Mouse (Mus musculus) cortical plate, adult 2 months (tissue): ENCODE results near the gene Plekha6. TPM values are rescaled to one million over a fixed set of nuclear protein-coding genes. Genes with fewer than 3 reads are reported as not detected.

ENCODE experiments used
- H3K27ac ChIP-seq: fragments of 200-500 bp; 2 replicates; pipeline ENCODE4 v1.5.1; 2012; ENCODE audit warnings: low read length, control low read depth, inconsistent platforms; ENCODE audit not compliant: insufficient read depth
- H3K4me1 ChIP-seq: fragments of 200-500 bp; 2 replicates; pipeline ENCODE4 v1.6.1; 2011; ENCODE audit warnings: low read length; ENCODE audit not compliant: control insufficient read depth, insufficient read depth
- H3K4me3 ChIP-seq: fragments of 200-500 bp; 2 replicates; pipeline ENCODE4 v1.5.1; 2011; ENCODE audit warnings: mild to moderate bottlenecking, low read length, control low read depth; ENCODE audit not compliant: insufficient read depth
- CTCF ChIP-seq: fragments of 200-500 bp; IDR thresholded peaks from 2 replicates; pipeline ENCODE4 v1.5.1; 2011; ENCODE audit warnings: mild to moderate bottlenecking, control low read depth, low read length; ENCODE audit not compliant: insufficient read depth; ENCODE audit errors: extremely low read depth
- POLR2A ChIP-seq: fragments of 200-500 bp; IDR thresholded peaks from 2 replicates; pipeline ENCODE4 v1.6.1; 2011; ENCODE audit warnings: mild to moderate bottlenecking, low read length, control low read depth; ENCODE audit not compliant: insufficient read depth; ENCODE audit errors: extremely low read depth
- polyA plus RNA-seq: library from polyadenylated mRNA; depleted of rRNA; stranded (reverse); fragments of >200 nt; gene quantifications from 2 replicates; pipeline ENCODE4 v1.2.3, GENCODE M21; 2012

The Plekha6 gene
- polyA plus RNA-seq, 1 experiment: 83.2 TPM

GRCm38 (mm10) chr1:133276983-133277382 is 113.0 kb downstream of the Plekha6 start:
- no peak overlapping the region for H3K27ac ChIP-seq
- H3K4me1 ChIP-seq: peaks cover 2% of the 10 kb centered on the region; the same call in 1 of the 2 replicates
- no peak for TF ChIP-seq CTCF
- TF ChIP-seq POLR2A: no peak
- H3K4me3 ChIP-seq: no peak overlapping the region

DNA sequence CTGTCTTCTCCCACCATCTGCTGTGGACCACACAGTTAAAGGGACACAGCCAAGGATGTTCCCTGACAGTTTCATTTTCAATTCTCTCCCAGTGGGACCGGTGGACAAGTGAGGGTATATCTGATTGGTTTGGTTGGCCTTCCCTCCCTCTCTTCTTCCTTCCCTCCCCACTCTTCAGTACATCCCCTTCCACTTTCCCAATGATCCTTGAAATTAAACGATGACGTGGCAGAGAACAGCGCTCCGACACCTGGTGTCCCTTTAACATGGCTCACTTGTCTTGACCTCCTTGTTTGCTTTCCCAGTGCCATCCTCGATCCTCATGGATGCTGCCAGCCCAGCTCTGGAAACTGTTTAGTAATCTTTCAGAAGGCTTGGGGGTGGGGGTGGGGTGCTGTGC is 114.5 kb downstream of the Plekha6 start:
- H3K4me3 ChIP-seq: no peak overlapping the region
- no peak for TF ChIP-seq POLR2A
- no peak overlapping the region for H3K27ac ChIP-seq
- peaks cover 2% of the 10 kb centered on the region for H3K4me1 ChIP-seq

DNA sequence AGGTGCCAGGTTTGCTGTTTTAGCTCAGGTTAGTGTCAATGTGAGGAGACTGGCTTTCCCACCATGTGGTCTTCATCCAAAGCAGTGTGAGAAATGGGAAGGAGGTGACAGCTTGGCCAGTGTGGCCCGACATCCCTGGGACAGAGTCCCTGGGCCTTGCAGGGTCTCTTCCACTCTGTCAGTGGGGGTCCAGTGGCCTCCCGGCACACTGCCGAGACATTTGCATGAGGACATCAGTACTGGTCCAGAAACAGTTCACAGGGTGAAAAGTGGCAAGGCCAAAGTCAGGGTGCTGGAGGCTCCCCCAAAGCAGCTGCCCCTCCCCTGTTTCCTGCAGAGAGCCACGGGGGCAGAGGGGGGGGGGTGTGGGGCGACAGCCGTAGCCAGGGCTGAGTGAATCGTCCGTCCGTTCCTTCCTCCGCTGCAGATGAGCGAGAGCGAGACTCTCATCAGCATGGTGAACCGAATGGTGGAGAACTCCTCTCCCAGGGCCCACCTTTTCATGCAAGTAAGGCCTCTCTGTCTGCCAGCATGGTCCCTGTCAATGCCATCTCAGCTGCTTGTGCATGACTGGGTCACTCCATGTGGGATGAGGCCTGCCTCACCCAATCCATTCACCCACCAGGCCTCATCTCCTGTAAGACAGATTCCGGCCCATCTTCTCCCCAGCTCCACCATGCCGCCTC is 115.1 kb downstream of the Plekha6 start:
- TF ChIP-seq POLR2A (no peak), CTCF (no peak)
- no peak overlapping the region for H3K4me3 ChIP-seq
- peak overlapping the region; percentile 24; the same call in 1 of the 2 replicates for H3K27ac ChIP-seq
- peaks cover 2% of the 10 kb centered on the region for H3K4me1 ChIP-seq

GRCm38 (mm10) chr1:133279632-133280093 is 115.7 kb downstream of the Plekha6 start:
- Histone ChIP-seq H3K4me3 (no peak overlapping the region), H3K4me1 (peaks cover 2% of the 10 kb centered on the region), H3K27ac (peak overlapping the region; percentile 24; the same call in 1 of the 2 replicates)
- TF ChIP-seq POLR2A (no peak), CTCF (0 out of 2 replicates have a peak, but pooled peaks have one; percentile 5)

DNA sequence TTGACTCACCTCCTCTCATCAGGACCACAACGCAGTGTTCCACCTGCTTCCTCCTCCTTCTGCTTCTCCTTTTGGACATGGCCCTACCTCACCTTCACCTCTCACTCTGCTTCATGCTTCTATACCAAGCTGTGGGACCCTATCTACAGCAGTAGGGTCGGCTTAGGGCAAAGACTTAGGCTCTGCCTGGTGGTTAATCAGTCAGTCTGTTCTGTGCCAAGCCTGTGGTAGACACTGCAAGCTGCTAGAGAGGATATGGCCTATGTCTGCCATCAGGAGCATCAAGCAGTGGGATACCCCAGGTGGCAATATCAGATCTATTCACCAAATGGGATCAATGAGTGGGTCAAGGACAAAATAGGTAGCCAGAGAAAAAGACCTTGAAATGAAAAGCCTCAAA is 116.5 kb downstream of the Plekha6 start:
- TF ChIP-seq POLR2A: no peak
- TF ChIP-seq CTCF: no peak
- Histone ChIP-seq H3K4me1 (peaks cover 2% of the 10 kb centered on the region), H3K4me3 (no peak overlapping the region), H3K27ac (no peak overlapping the region)

GRCm38 (mm10) chr1:133285907-133286306 is 121.9 kb downstream of the Plekha6 start:
- Histone ChIP-seq H3K4me3 (no peak overlapping the region), H3K27ac (no peak overlapping the region), H3K4me1 (no peaks in the 10 kb centered on the region; the same call in none of the 2 replicates)
- no peak for TF ChIP-seq POLR2A
- no peak for TF ChIP-seq CTCF

DNA sequence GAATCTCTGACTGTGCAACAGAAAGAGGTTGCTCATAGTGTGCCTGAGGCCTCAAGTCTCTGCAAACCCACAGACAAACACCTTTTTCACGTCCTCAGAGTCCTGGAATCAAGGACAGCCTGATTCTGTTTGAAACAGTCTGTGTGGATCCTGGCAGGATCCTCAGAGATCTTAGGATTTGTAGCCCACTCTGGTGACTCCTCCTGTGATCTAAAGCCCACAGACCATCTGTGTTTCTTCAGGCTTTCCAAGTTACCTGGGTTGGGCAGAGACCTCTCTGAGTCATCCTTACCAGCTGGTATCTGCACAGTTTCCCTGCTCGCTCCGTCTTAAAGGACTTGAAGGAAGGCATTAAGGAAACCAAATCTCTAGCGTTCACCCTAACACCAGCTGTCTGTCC is 123.0 kb downstream of the Plekha6 start:
- H3K27ac ChIP-seq: no peak overlapping the region
- TF ChIP-seq CTCF (no peak), POLR2A (no peak)

DNA sequence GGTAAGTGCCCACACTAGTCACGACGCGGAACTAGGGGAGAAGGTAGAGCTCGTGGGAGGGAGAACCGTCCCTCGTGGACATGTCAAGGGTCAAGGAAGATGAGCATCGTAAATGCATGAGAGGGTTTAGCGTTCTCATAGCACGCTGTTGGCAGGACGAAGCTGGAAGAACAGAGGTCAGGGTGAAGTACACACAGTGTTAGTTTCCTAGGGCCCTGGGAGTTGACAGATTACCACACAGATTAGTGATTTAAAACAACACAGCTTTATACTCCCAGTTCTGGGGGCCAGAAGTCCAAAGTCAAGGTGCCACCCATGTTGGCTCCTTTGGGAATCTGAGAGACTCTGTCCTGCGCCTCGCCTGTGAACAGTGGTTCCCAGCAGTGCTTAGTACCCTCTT is 123.9 kb downstream of the Plekha6 start:
- Histone ChIP-seq H3K4me3 (no peak overlapping the region), H3K27ac (no peak overlapping the region), H3K4me1 (no peaks in the 10 kb centered on the region; the same call in none of the 2 replicates)
- TF ChIP-seq POLR2A (no peak), CTCF (no peak)

More for the DNA sequence above, 123.0 kb downstream of the Plekha6 start:
- no peaks in the 10 kb centered on the region; the same call in none of the 2 replicates for H3K4me1 ChIP-seq
- no peak overlapping the region for H3K4me3 ChIP-seq

- no peak for TF ChIP-seq CTCF
- TF ChIP-seq POLR2A: no peak
- Histone ChIP-seq H3K4me1 (no peaks in the 10 kb centered on the region), H3K4me3 (no peak overlapping the region), H3K27ac (no peak overlapping the region)
These were observed 127.9 kb downstream of the Plekha6 start for GRCm38 (mm10) chr1:133291888-133292287.

DNA sequence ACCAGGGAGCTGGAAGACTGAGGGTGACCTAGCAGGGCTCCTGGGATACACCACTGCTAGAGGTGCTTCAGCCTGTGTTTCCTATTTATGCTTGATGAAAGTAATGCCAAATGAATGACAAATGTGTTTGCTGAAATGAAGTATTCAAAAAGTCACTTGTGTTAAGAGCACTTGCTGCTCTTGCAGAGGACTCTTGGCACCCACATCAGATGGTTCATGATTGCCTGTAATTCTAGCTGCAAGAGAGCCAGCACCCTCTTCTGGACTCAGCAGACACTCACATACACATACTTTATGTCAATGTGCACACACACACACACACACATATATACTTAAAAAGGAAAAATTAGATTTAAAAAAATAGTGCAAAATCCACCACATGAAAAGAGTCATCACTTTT is 128.6 kb downstream of the Plekha6 start:
- TF ChIP-seq CTCF (0 out of 2 replicates have a peak, but pooled peaks have one; percentile 8), POLR2A (no peak)
- Histone ChIP-seq H3K27ac (no peak overlapping the region), H3K4me1 (no peaks in the 10 kb centered on the region), H3K4me3 (no peak overlapping the region)
